Mouse (Mus musculus) lung, postnatal 0 days (tissue): Measurements from ENCODE around the gene Bbx. TPM values are rescaled to one million over a fixed set of nuclear protein-coding genes. Genes with fewer than 3 reads are reported as not detected.

Experiments
- ATAC-seq: fragments of 200-750 bp; cut with Nextera tagmentation; 2 replicates; pipeline ENCODE4 v1.8.0; 2017; ENCODE audit warnings: moderate library complexity
- DNase-seq: peaks from one replicate; pipeline ENCODE4 v3.0.0-alpha.2; 2016; ENCODE audit warnings: low spot score
- H3K27ac ChIP-seq: fragments of 300-500 bp; sonication (generic); 2 replicates; pipeline ENCODE4 v1.5.1; 2014; ENCODE audit warnings: antibody characterized with exemption, mild to moderate bottlenecking, low read length, mixed read lengths
- H3K27me3 ChIP-seq: fragments of 300-500 bp; sonication (generic); replicated peaks from 2 replicates; pipeline ENCODE4 v1.6.1; 2014; ENCODE audit warnings: low read length, mixed read lengths; ENCODE audit not compliant: insufficient read depth
- H3K36me3 ChIP-seq: fragments of 300-500 bp; sonication (generic); 2 replicates; pipeline ENCODE4 v1.6.1; 2014; ENCODE audit warnings: low read length, mixed read lengths; ENCODE audit not compliant: insufficient read depth
- H3K4me1 ChIP-seq: fragments of 300-500 bp; sonication (generic); 2 replicates; pipeline ENCODE4 v1.6.1; 2014; ENCODE audit warnings: antibody characterized with exemption, low read depth, low read length, mixed read lengths; ENCODE audit not compliant: insufficient read depth
- H3K4me2 ChIP-seq: fragments of 300-500 bp; sonication (generic); replicated peaks from 2 replicates; pipeline ENCODE4 v1.6.1; 2014; ENCODE audit warnings: low read depth, mild to moderate bottlenecking, low read length, moderate library complexity, mixed read lengths
- H3K4me3 ChIP-seq: fragments of 300-500 bp; sonication (generic); 2 replicates; pipeline ENCODE4 v1.5.1; 2014; ENCODE audit warnings: low read depth, low read length
- H3K9ac ChIP-seq: fragments of 300-500 bp; sonication (generic); replicated peaks from 2 replicates; pipeline ENCODE4 v1.6.1; 2014; ENCODE audit warnings: low read depth, mild to moderate bottlenecking
- H3K9me3 ChIP-seq: fragments of 300-500 bp; sonication (generic); 2 replicates; pipeline ENCODE4 v1.6.1; 2016; ENCODE audit warnings: low read length, mixed read lengths
- CTCF ChIP-seq: IDR thresholded peaks from 2 replicates; pipeline ENCODE4 v1.5.1; 2016; ENCODE audit warnings: antibody characterized with exemption, mild to moderate bottlenecking
- EP300 ChIP-seq: IDR thresholded peaks from 2 replicates; pipeline ENCODE4 v1.6.1; 2016; ENCODE audit warnings: antibody characterized with exemption, mild to moderate bottlenecking, control low read depth
- WGBS: fragments of 180-500 bp; shearing (Covaris S2); extraction: QIAGEN DNeasy Blood & Tissue Kit; methylation state at CpG from one replicate; pipeline ENCODE4 v1.1.7; 2014; 5-methylcytosine and 5-hydroxymethylcytosine counted together
- polyA plus RNA-seq: library from polyadenylated mRNA; unstranded; fragments of >200 nt; fragmentation: Nextera tagmentation; extraction: Ambion mirVana; gene quantifications from 2 replicates; pipeline ENCODE4 v1.2.1, GENCODE M21; 2015

Gene Bbx
- polyA plus RNA-seq, 1 experiment from 2014 or later = 25.2 TPM

DNA sequence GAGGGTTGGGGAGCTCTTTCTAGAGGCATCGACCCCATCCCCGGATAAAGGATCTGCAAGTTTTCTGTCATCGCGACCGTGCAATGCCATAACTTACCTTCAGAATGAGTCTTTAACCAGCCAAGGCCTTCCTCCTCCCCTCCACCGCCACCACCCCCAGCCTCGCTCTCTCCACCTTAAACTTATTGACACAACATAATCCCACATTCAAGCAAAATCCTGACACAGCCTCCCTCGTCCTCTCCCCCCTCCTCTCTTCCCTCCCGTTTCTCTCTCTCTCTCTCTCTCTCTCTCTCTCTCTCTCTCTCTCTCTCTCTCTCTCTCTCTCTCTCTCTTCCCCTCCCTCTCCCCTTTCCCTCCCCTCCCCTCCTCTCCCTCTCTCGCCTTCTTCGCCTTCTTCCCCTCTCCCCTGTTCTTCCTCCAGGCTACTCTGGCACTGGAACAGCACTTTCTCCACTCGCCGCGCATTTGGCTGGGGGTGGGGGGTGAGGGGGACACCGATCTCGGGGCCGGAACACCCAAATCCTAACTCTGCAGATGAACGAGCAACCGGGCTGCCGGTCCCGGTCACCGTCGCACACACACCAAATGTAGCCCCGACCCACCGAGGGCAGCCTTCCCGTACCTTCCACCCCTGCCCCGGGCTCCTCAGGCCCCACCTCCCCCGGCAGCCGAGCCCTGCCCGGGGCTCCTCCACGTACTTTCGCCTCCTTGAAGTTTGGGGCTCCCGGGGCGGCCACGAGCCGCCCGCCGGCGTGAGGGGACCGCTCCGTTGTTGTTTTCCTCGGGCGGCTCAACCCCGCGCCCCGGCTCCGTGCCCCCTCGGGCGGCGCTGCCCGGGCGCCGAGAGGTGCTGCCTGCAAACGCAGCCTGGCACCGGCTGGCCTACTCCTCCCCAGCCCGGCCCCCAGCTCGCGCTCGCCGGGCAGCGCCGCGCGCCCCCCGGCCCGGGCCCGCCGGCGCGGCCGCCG, 894 bp downstream of the Bbx start:
- no peaks in the 10 kb centered on the region for H3K36me3 ChIP-seq
- H3K4me2 ChIP-seq = peak overlapping the region; percentile 100
- TF ChIP-seq EP300 (no peak), CTCF (no peak)
- peak overlapping the region; percentile 86 for H3K9ac ChIP-seq
- H3K27me3 ChIP-seq = no peaks in the 10 kb centered on the region
- peak overlapping the region; percentile 88 for H3K4me3 ChIP-seq
- under 1% methylated on average over 56 of the region's 72 CpGs for WGBS
- H3K27ac ChIP-seq = peak overlapping the region; percentile 95
- no peaks in the 10 kb centered on the region for H3K9me3 ChIP-seq
- DNase-seq = peak; percentile 64
- H3K4me1 ChIP-seq = no peaks in the 10 kb centered on the region
- peak; percentile 69 for ATAC-seq

- TF ChIP-seq CTCF = no peak
- TF ChIP-seq EP300 = no peak
- 0% methylated on average over 12 of the region's 12 CpGs for WGBS
- Histone ChIP-seq H3K9ac (peak overlapping the region; percentile 62; the same call in 1 of the 2 replicates), H3K36me3 (no peaks in the 10 kb centered on the region), H3K27ac (no peak overlapping the region), H3K4me3 (peak overlapping the region; percentile 88), H3K4me1 (no peaks in the 10 kb centered on the region), H3K4me2 (peak overlapping the region; percentile 100), H3K9me3 (no peaks in the 10 kb centered on the region), H3K27me3 (no peaks in the 10 kb centered on the region)
- ATAC-seq = no peak
- DNase-seq = peak; percentile 32
Observed at GRCm38 (mm10) chr16:50430515-50430877, 1.7 kb downstream of the Bbx start.

GRCm38 (mm10) chr16:50429692-50430514, 2.3 kb downstream of the Bbx start:
- H3K4me2 ChIP-seq = peak overlapping the region; percentile 100
- no peaks in the 10 kb centered on the region for H3K27me3 ChIP-seq
- H3K9ac ChIP-seq = peak overlapping the region; percentile 62
- under 1% methylated on average over 44 of the region's 69 CpGs for WGBS
- no peaks in the 10 kb centered on the region for H3K36me3 ChIP-seq
- ATAC-seq (no peak), DNase-seq (peak; percentile 49)
- H3K4me3 ChIP-seq = peak overlapping the region; percentile 88
- peak; percentile 33 for TF ChIP-seq CTCF
- TF ChIP-seq EP300 = no peak
- no peaks in the 10 kb centered on the region for H3K4me1 ChIP-seq
- no peaks in the 10 kb centered on the region for H3K9me3 ChIP-seq
- H3K27ac ChIP-seq = no peak overlapping the region

DNA sequence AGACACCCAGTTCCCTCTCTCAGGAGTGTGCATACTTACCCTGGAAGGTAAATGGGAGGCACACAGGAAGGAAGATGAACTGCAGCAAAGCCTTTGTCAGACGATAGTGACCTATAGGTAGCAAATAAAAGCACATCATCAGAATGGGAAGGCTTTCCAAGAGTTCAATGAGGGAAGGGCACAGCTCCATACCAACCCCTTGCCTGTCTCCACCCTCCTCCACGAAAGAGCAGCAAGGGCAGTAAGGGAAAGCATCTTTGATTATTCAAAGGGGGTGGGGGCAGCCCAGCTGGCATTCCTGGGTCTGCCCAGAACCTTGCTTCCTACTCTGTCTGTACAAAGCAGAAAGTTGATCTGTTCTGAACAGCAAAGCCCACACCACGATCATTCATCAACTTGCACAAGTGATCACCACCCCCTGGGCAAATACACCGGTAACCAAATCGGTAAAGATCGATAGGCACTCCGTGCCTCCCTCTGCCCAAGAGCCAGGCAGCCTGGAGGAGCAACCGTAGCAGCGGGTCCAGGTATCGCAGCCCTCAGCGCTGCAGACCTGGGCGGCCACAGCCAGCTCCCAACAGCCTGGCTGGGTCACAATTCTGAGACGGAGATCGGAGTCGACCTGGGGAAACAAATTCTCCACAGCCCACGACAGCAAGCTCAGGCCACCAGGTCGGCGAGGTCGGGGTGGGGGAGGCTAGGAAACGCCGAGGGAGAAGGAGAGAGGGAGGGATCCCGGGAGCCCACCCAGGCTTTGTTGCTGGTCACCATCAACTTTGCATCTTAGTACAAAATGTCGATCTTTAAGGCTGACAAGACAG, 3.1 kb downstream of the Bbx start:
- Histone ChIP-seq H3K4me2 (peak overlapping the region; percentile 100), H3K27me3 (no peaks in the 10 kb centered on the region), H3K9me3 (no peaks in the 10 kb centered on the region), H3K4me3 (peak overlapping the region; percentile 88), H3K27ac (no peak overlapping the region), H3K36me3 (no peaks in the 10 kb centered on the region), H3K4me1 (no peaks in the 10 kb centered on the region), H3K9ac (peak overlapping the region; percentile 62)
- 6% methylated on average over 23 of the region's 23 CpGs for WGBS
- no peak for TF ChIP-seq CTCF
- no peak for TF ChIP-seq EP300
- ATAC-seq (no peak), DNase-seq (no peak)

DNA sequence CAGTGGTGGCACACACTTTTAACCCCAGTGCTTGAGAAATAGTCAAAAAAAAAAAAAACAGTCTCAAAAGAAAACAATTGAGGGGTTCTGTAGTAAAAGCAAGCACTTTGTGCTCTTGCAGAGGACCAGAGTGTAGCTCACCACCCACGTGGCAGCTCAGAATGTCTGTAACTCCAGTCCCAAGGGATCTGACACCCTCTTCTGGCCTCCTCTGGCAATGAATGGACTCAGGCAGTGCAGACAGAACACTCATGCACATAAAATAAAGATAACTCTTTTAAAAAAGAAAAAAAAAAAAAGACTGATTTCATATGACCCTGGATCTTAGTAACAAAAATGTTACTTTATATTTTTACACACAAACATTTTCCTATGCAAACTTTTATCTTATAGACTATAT, 12.1 kb downstream of the Bbx start:
- 27% methylated on average over 1 of the region's 1 CpGs for WGBS
- no peaks in the 10 kb centered on the region for H3K27me3 ChIP-seq
- ATAC-seq = no peak

More for the DNA sequence above, 12.1 kb downstream of the Bbx start:
- no peak for TF ChIP-seq EP300
- peak; percentile 41 for TF ChIP-seq CTCF
- DNase-seq = peak; percentile 26
- Histone ChIP-seq H3K27ac (no peak overlapping the region), H3K4me2 (no peak overlapping the region), H3K9me3 (no peaks in the 10 kb centered on the region), H3K36me3 (no peaks in the 10 kb centered on the region), H3K4me1 (no peaks in the 10 kb centered on the region), H3K9ac (no peak overlapping the region), H3K4me3 (no peak overlapping the region)
